Mouse (Mus musculus) effector memory CD4-positive, alpha-beta T cell, adult 7 months (primary cell): ENCODE measurements around the gene Mrpl20. TPM values are rescaled to one million over a fixed set of nuclear protein-coding genes. Genes with fewer than 3 reads are reported as not detected.

Experiments used
- polyA plus RNA-seq: library from polyadenylated mRNA; unstranded; fragments of 100-300 nt; shearing (Covaris generic); gene quantifications from one replicate; pipeline ENCODE4 v1.2.1, GENCODE M21; 2017

Mrpl20 gene
- polyA plus RNA-seq, result 72.5 TPM

GRCm38 (mm10) chr4:155802741-155803339 is at the start of gene Mrpl20:
Gene Mrpl20, plus strand, starts transcription at chr4:155802878.

GRCm38 (mm10) chr4:155760613-155761355 is 41.9 kb upstream of the Mrpl20 start, which contains the start of gene Atad3a:
Gene Atad3a, minus strand, starts transcription at chr4:155761093.

GRCm38 (mm10) chr4:155774280-155774754 is 28.4 kb upstream of the Mrpl20 start, which contains the start of gene Vwa1:
Gene Vwa1, minus strand, starts transcription at chr4:155774698.

GRCm38 (mm10) chr4:155785819-155786218 is 16.9 kb upstream of the Mrpl20 start, which contains the start of gene Tmem88b:
Gene Tmem88b, minus strand, starts transcription at chr4:155785874.

GRCm38 (mm10) chr4:155790021-155790489 is 12.6 kb upstream of the Mrpl20 start, which contains the start of gene Ankrd65:
Gene Ankrd65, plus strand, starts transcription at chr4:155790439.

GRCm38 (mm10) chr4:155811929-155812664 is 9.4 kb downstream of the Mrpl20 start, which contains the start of gene Ccnl2:
Gene Ccnl2, plus strand, starts transcription at chr4:155812489.

GRCm38 (mm10) chr4:155831205-155831766 is 28.6 kb downstream of the Mrpl20 start, which contains the start of gene Aurkaip1:
Gene Aurkaip1, plus strand, starts transcription at chr4:155831272.

GRCm38 (mm10) chr4:155839483-155839910 is 36.8 kb downstream of the Mrpl20 start, which contains the start of gene Mxra8:
Gene Mxra8, plus strand, starts transcription at chr4:155839680.

GRCm38 (mm10) chr4:155846871-155847578 is 44.3 kb downstream of the Mrpl20 start, which contains the start of gene Dvl1:
Gene Dvl1, plus strand, starts transcription at chr4:155847402.

Other genes starting within 250 kb of the Mrpl20 start
- gene Nadk, start 240.5 kb upstream of the Mrpl20 start, polyA plus RNA-seq, result 110 TPM
- gene Slc35e2, start 201.5 kb upstream of the Mrpl20 start, polyA plus RNA-seq, result 20.0 TPM
- gene Cdk11b, start 178.0 kb upstream of the Mrpl20 start, polyA plus RNA-seq, result 314 TPM
- not detected for gene Gm10563, start 157.5 kb upstream of the Mrpl20 start, polyA plus RNA-seq
- 0.74 TPM for gene Mmp23, start 149.5 kb upstream of the Mrpl20 start, polyA plus RNA-seq
- 45.8 TPM for gene Mib2, start 133.7 kb upstream of the Mrpl20 start, polyA plus RNA-seq
- gene Fndc10, start 108.5 kb upstream of the Mrpl20 start, polyA plus RNA-seq, result 10.8 TPM
- gene Ssu72, start 98.1 kb upstream of the Mrpl20 start, polyA plus RNA-seq, result 92.9 TPM
- gene Tmem240, start 68.1 kb upstream of the Mrpl20 start, polyA plus RNA-seq, result 0.35 TPM
- 65.7 TPM for gene Atad3a, start 41.8 kb upstream of the Mrpl20 start, polyA plus RNA-seq
- gene Vwa1, start 28.2 kb upstream of the Mrpl20 start, polyA plus RNA-seq, result not detected
- not detected for gene Tmem88b, start 17.0 kb upstream of the Mrpl20 start, polyA plus RNA-seq
- not detected for gene Ankrd65, start 12.4 kb upstream of the Mrpl20 start, polyA plus RNA-seq
- gene Ccnl2, start 9.6 kb downstream of the Mrpl20 start, polyA plus RNA-seq, result 320 TPM
- 125 TPM for gene Aurkaip1, start 28.4 kb downstream of the Mrpl20 start, polyA plus RNA-seq
- gene Mxra8, start 36.8 kb downstream of the Mrpl20 start, polyA plus RNA-seq, result 4.6 TPM
- gene Dvl1, start 44.5 kb downstream of the Mrpl20 start, polyA plus RNA-seq, result 85.5 TPM
- 0.56 TPM for gene Tas1r3, start 60.5 kb downstream of the Mrpl20 start, polyA plus RNA-seq
- 6.9 TPM for gene Cptp, start 66.6 kb downstream of the Mrpl20 start, polyA plus RNA-seq
- 63.2 TPM for gene Ints11, start 66.7 kb downstream of the Mrpl20 start, polyA plus RNA-seq
- gene Pusl1, start 88.9 kb downstream of the Mrpl20 start, polyA plus RNA-seq, result 26.4 TPM
- 38.1 TPM for gene Acap3, start 88.9 kb downstream of the Mrpl20 start, polyA plus RNA-seq
- 179 TPM for gene Ube2j2, start 141.0 kb downstream of the Mrpl20 start, polyA plus RNA-seq
- gene C1qtnf12, start 159.4 kb downstream of the Mrpl20 start, polyA plus RNA-seq, result 3.1 TPM
- gene B3galt6, start 189.8 kb downstream of the Mrpl20 start, polyA plus RNA-seq, result 6.7 TPM
- gene Sdf4, start 190.0 kb downstream of the Mrpl20 start, polyA plus RNA-seq, result 494 TPM
- 649 TPM for gene Tnfrsf4, start 211.0 kb downstream of the Mrpl20 start, polyA plus RNA-seq
- 569 TPM for gene Tnfrsf18, start 223.3 kb downstream of the Mrpl20 start, polyA plus RNA-seq